Mouse (Mus musculus) stomach, embryonic 14.5 days (tissue): Measurements from ENCODE around the gene Dpf1. TPM values are rescaled to one million over a fixed set of nuclear protein-coding genes. Genes with fewer than 3 reads are reported as not detected.

Experiments
- ATAC-seq: fragments of 200-750 bp; cut with Nextera tagmentation; 2 replicates; pipeline ENCODE4 v1.8.0; 2017; ENCODE audit warnings: low read depth, moderate TSS enrichment; ENCODE audit not compliant: insufficient number of reproducible peaks, insufficient read depth, low FRiP score
- H3K27ac ChIP-seq: fragments of 300-500 bp; sonication (generic); 2 replicates; pipeline ENCODE4 v1.5.1; 2014; ENCODE audit warnings: mild to moderate bottlenecking, low read length, moderate library complexity, mixed read lengths
- H3K27me3 ChIP-seq: fragments of 300-500 bp; sonication (generic); 2 replicates; pipeline ENCODE4 v1.6.1; 2014; ENCODE audit warnings: low read length, control low read depth, mixed read lengths; ENCODE audit not compliant: control insufficient read depth, insufficient read depth
- H3K36me3 ChIP-seq: fragments of 300-500 bp; sonication (generic); 2 replicates; pipeline ENCODE4 v1.6.1; 2014; ENCODE audit warnings: mild to moderate bottlenecking, control low read depth, low read length, moderate library complexity, mixed read lengths; ENCODE audit not compliant: control insufficient read depth, insufficient read depth
- H3K4me1 ChIP-seq: fragments of 300-500 bp; sonication (generic); 2 replicates; pipeline ENCODE4 v1.6.1; 2014; ENCODE audit warnings: low read length, control low read depth, mixed read lengths; ENCODE audit not compliant: control insufficient read depth, insufficient read depth
- H3K4me2 ChIP-seq: fragments of 300-500 bp; sonication (generic); replicated peaks from 2 replicates; pipeline ENCODE4 v1.6.1; 2014; ENCODE audit warnings: low read depth, low read length, control low read depth
- H3K4me3 ChIP-seq: fragments of 300-500 bp; sonication (generic); 2 replicates; pipeline ENCODE4 v1.5.1; 2014; ENCODE audit warnings: low read depth, low read length, control low read depth
- H3K9ac ChIP-seq: fragments of 300-500 bp; sonication (generic); replicated peaks from 2 replicates; pipeline ENCODE4 v1.6.1; 2014; ENCODE audit warnings: low read depth, mild to moderate bottlenecking, control low read depth, low read length, moderate library complexity, mixed read lengths
- H3K9me3 ChIP-seq: fragments of 300-500 bp; sonication (generic); 2 replicates; pipeline ENCODE4 v1.6.1; 2016; ENCODE audit warnings: low read depth, low read length, control low read depth; ENCODE audit not compliant: control insufficient read depth
- WGBS: fragments of 180-500 bp; shearing (Covaris S2); extraction: QIAGEN DNeasy Blood & Tissue Kit; methylation state at CpG from one replicate; pipeline ENCODE4 v1.1.7; 2014; 5-methylcytosine and 5-hydroxymethylcytosine counted together
- polyA plus RNA-seq: library from polyadenylated mRNA; unstranded; fragments of >200 nt; fragmentation: Nextera tagmentation; extraction: Ambion mirVana; gene quantifications from 2 replicates; pipeline ENCODE4 v1.2.1, GENCODE M21; 2014

The Dpf1 gene
- polyA plus RNA-seq, 1 experiment from 2014 or later, result 6.0 TPM

- H3K4me3 ChIP-seq, result no peak overlapping the region
- no peaks in the 10 kb centered on the region for H3K9me3 ChIP-seq
- WGBS, result 84% methylated on average over 13 of the region's 13 CpGs
- no peak for ATAC-seq
- peaks cover 13% of the 10 kb centered on the region for H3K36me3 ChIP-seq
- H3K9ac ChIP-seq, result no peak overlapping the region
- H3K4me2 ChIP-seq, result no peak overlapping the region
- H3K27me3 ChIP-seq, result no peaks in the 10 kb centered on the region
- no peak overlapping the region for H3K27ac ChIP-seq
- no peaks in the 10 kb centered on the region for H3K4me1 ChIP-seq
Observed at GRCm38 (mm10) chr7:29367166-29368003, 63.6 kb downstream of the Dpf1 start.

Other genes with a start within 250 kb of the Dpf1 start
- 0.30 and 0.78 TPM in 2 replicates for gene Ryr1, start 178.8 kb upstream of the Dpf1 start, polyA plus RNA-seq
- gene Rasgrp4, start 169.1 kb upstream of the Dpf1 start, polyA plus RNA-seq, result 0.51 and 0.73 TPM in 2 replicates
- 17.7 and 17.8 TPM in 2 replicates for gene Fam98c, start 147.7 kb upstream of the Dpf1 start, polyA plus RNA-seq
- gene Ggn, start 133.7 kb upstream of the Dpf1 start, polyA plus RNA-seq, result 0.38 and 0.49 TPM in 2 replicates
- 5.9 TPM in 2 replicates for gene Spred3, start 133.5 kb upstream of the Dpf1 start, polyA plus RNA-seq
- 264 and 268 TPM in 2 replicates for gene Psmd8, start 123.2 kb upstream of the Dpf1 start, polyA plus RNA-seq
- 0.64 and 1.6 TPM in 2 replicates for gene Catsperg1, start 89.9 kb upstream of the Dpf1 start, polyA plus RNA-seq
- gene Kcnk6, start 71.4 kb upstream of the Dpf1 start, polyA plus RNA-seq, result 0.73 and 0.98 TPM in 2 replicates
- gene Yif1b, start 65.6 kb upstream of the Dpf1 start, polyA plus RNA-seq, result 93.4 and 100.0 TPM in 2 replicates
- gene 2200002D01Rik, start 55.5 kb upstream of the Dpf1 start, polyA plus RNA-seq, result 35.0 and 36.6 TPM in 2 replicates
- gene Spint2, start 22.0 kb upstream of the Dpf1 start, polyA plus RNA-seq, result 386 and 405 TPM in 2 replicates
- 47.4 and 51.3 TPM in 2 replicates for gene Ppp1r14a, start 14.6 kb upstream of the Dpf1 start, polyA plus RNA-seq
- gene Sipa1l3, start 214.7 kb downstream of the Dpf1 start, polyA plus RNA-seq, result 21.2 and 22.0 TPM in 2 replicates